Mouse (Mus musculus) liver, embryonic 14.5 days (tissue): ENCODE measurements around the gene Rbp1. TPM values are rescaled to one million over a fixed set of nuclear protein-coding genes. Genes with fewer than 3 reads are reported as not detected.
A peak's percentile ranks its signal among the peaks of the same experiment; 100 is the strongest.

Experiments
- ATAC-seq: fragments of 200-750 bp; cut with Nextera tagmentation; 2 replicates; pipeline ENCODE4 v1.8.0; 2017; ENCODE audit warnings: moderate number of reproducible peaks, mild to moderate bottlenecking, moderate library complexity; ENCODE audit not compliant: insufficient read depth
- DNase-seq, 3 experiments: peaks; one replicate each; pipeline ENCODE4 v3.0.0-alpha.2; 2012 to 2013; ENCODE audit warnings: low read depth in 3 of 3, low spot score in 3 of 3
- H3K27ac ChIP-seq: fragments of 300-500 bp; sonication (generic); 2 replicates; pipeline ENCODE4 v1.5.1; 2014; ENCODE audit warnings: moderate library complexity, mild to moderate bottlenecking, control low read depth, inconsistent platforms
- H3K27me3 ChIP-seq: fragments of 300-500 bp; sonication (generic); 2 replicates; pipeline ENCODE4 v1.6.1; 2014; ENCODE audit warnings: mild to moderate bottlenecking, low read length, moderate library complexity; ENCODE audit not compliant: control insufficient read depth, insufficient read depth
- H3K36me3 ChIP-seq: fragments of 300-500 bp; sonication (generic); replicated peaks from 2 replicates; pipeline ENCODE4 v1.6.1; 2014; ENCODE audit warnings: low read depth; ENCODE audit not compliant: control insufficient read depth, insufficient read depth
- H3K4me1 ChIP-seq, 2 experiments: fragments of 200-500 bp in 1 of 2; fragments of 300-500 bp in 1 of 2; sonication (generic) in 1 of 2; replicated peaks; 2 replicates each; pipeline ENCODE4 v1.6.1; 2012 to 2014; ENCODE audit warnings: antibody characterized with exemption in 1 of 2, inconsistent platforms in 1 of 2, low read length in 1 of 2; ENCODE audit not compliant: control insufficient read depth in 2 of 2, insufficient read depth in 2 of 2
- H3K4me2 ChIP-seq: fragments of 300-500 bp; sonication (generic); 2 replicates; pipeline ENCODE4 v1.6.1; 2014; ENCODE audit warnings: low read depth, mild to moderate bottlenecking, control low read depth, moderate library complexity
- H3K4me3 ChIP-seq, 2 experiments: fragments of 200-500 bp in 1 of 2; fragments of 300-500 bp in 1 of 2; sonication (generic) in 1 of 2; 2 replicates each; pipeline ENCODE4 v1.5.1; 2012 to 2014; ENCODE audit warnings: low read depth in 2 of 2, low read length in 2 of 2, mild to moderate bottlenecking in 2 of 2, control low read depth in 1 of 2, inconsistent platforms in 1 of 2, moderate library complexity in 1 of 2; ENCODE audit not compliant: insufficient read depth in 1 of 2
- H3K9ac ChIP-seq: fragments of 300-500 bp; sonication (generic); replicated peaks from 2 replicates; pipeline ENCODE4 v1.6.1; 2014; ENCODE audit warnings: mild to moderate bottlenecking, control low read depth, moderate library complexity
- H3K9me3 ChIP-seq: fragments of 300-500 bp; sonication (generic); 2 replicates; pipeline ENCODE4 v1.6.1; 2016; ENCODE audit warnings: low read length, mixed read lengths; ENCODE audit not compliant: control insufficient read depth
- CTCF ChIP-seq: IDR thresholded peaks from 2 replicates; pipeline ENCODE4 v1.5.1; 2016; ENCODE audit warnings: antibody characterized with exemption, low read depth, control low read depth
- EP300 ChIP-seq: IDR thresholded peaks from 2 replicates; pipeline ENCODE4 v1.6.1; 2016; ENCODE audit warnings: antibody characterized with exemption, low read depth
- WGBS: fragments of 180-500 bp; shearing (Covaris S2); extraction: QIAGEN DNeasy Blood & Tissue Kit; methylation state at CpG from one replicate; pipeline ENCODE4 v1.1.7; 2014; ENCODE audit not compliant: insufficient replicate concordance; 5-methylcytosine and 5-hydroxymethylcytosine counted together
- polyA plus RNA-seq, 2 experiments: library from polyadenylated mRNA; depleted of rRNA in 1 of 2; stranded (reverse) in 1 of 2; unstranded in 1 of 2; fragments of >200 nt; fragmentation: Nextera tagmentation in 1 of 2; extraction: Ambion mirVana in 1 of 2; gene quantifications; 2 replicates each; pipeline versions ENCODE4 v1.2.1 to v1.2.3; 2012 to 2014

Rbp1 gene
- polyA plus RNA-seq, 2 experiments: 32.0 to 35.5 TPM

GRCm38 (mm10) chr9:98380593-98380992, 42.2 kb upstream of the Rbp1 start:
- TF ChIP-seq CTCF: no peak
- no peak for TF ChIP-seq EP300
- 65% methylated on average over 9 of the region's 9 CpGs for WGBS
- no peaks in the 10 kb centered on the region for H3K27me3 ChIP-seq
- H3K9ac ChIP-seq: no peak overlapping the region
- H3K4me2 ChIP-seq: no peak overlapping the region
- no peaks in the 10 kb centered on the region; a peak in 1 of 4 replicates for H3K4me1 ChIP-seq
- H3K9me3 ChIP-seq: no peaks in the 10 kb centered on the region
- H3K36me3 ChIP-seq: no peaks in the 10 kb centered on the region
- no peak overlapping the region for H3K4me3 ChIP-seq
- ATAC-seq (peak; percentile 62), DNase-seq (no peak)
- no peak overlapping the region for H3K27ac ChIP-seq

- Histone ChIP-seq H3K9ac (no peak overlapping the region), H3K9me3 (no peaks in the 10 kb centered on the region), H3K36me3 (no peaks in the 10 kb centered on the region), H3K4me3 (no peak overlapping the region), H3K4me1 (no peaks in the 10 kb centered on the region), H3K27me3 (no peaks in the 10 kb centered on the region), H3K4me2 (no peak overlapping the region), H3K27ac (no peak overlapping the region)
- 82% methylated on average over 10 of the region's 10 CpGs for WGBS
- ATAC-seq (no peak), DNase-seq (no peak)
- no peak for TF ChIP-seq EP300
- TF ChIP-seq CTCF: no peak
Observed at GRCm38 (mm10) chr9:98387741-98388632, 34.8 kb upstream of the Rbp1 start.

GRCm38 (mm10) chr9:98388633-98388965, 34.2 kb upstream of the Rbp1 start:
- Histone ChIP-seq H3K27ac (no peak overlapping the region), H3K27me3 (no peaks in the 10 kb centered on the region), H3K4me2 (no peak overlapping the region), H3K9ac (no peak overlapping the region), H3K4me3 (no peak overlapping the region), H3K9me3 (no peaks in the 10 kb centered on the region), H3K4me1 (no peaks in the 10 kb centered on the region), H3K36me3 (no peaks in the 10 kb centered on the region)
- no peak for DNase-seq
- TF ChIP-seq CTCF: no peak
- TF ChIP-seq EP300: no peak
- no peak for ATAC-seq
- WGBS: 81% methylated on average over 5 of the region's 5 CpGs

- no peak overlapping the region for H3K27ac ChIP-seq
- no peaks in the 10 kb centered on the region for H3K27me3 ChIP-seq
- H3K4me2 ChIP-seq: no peak overlapping the region
- no peak overlapping the region for H3K4me3 ChIP-seq
- WGBS: 82% methylated on average over 4 of the region's 4 CpGs
- H3K9ac ChIP-seq: no peak overlapping the region
- H3K9me3 ChIP-seq: no peaks in the 10 kb centered on the region
- no peaks in the 10 kb centered on the region for H3K36me3 ChIP-seq
- ATAC-seq (no peak), DNase-seq (no peak)
- TF ChIP-seq CTCF (no peak), EP300 (no peak)
- H3K4me1 ChIP-seq: peaks cover 0 to 4% of the 10 kb centered on the region in 2 experiments; a peak in 1 of 4 replicates
Observed at GRCm38 (mm10) chr9:98393496-98393895, 29.3 kb upstream of the Rbp1 start.

- 73% methylated on average over 6 of the region's 6 CpGs for WGBS
- H3K36me3 ChIP-seq: no peaks in the 10 kb centered on the region; the same call in 1 of the 2 replicates
- no peaks in the 10 kb centered on the region for H3K9me3 ChIP-seq
- no peak for DNase-seq
- no peak overlapping the region for H3K27ac ChIP-seq
- no peak for TF ChIP-seq CTCF
- no peak for TF ChIP-seq EP300
- H3K4me1 ChIP-seq: peaks cover 0 to 4% of the 10 kb centered on the region in 2 experiments; a peak in 1 of 4 replicates
- no peak for ATAC-seq
- H3K4me2 ChIP-seq: no peak overlapping the region
- H3K4me3 ChIP-seq: no peak overlapping the region
- H3K27me3 ChIP-seq: no peaks in the 10 kb centered on the region
- H3K9ac ChIP-seq: no peak overlapping the region
Observed at GRCm38 (mm10) chr9:98397211-98397610, 25.6 kb upstream of the Rbp1 start.
